Mouse (Mus musculus): ENCODE measurements around the gene 3110009E18Rik. TPM values are rescaled to one million over a fixed set of nuclear protein-coding genes. Genes with fewer than 3 reads are reported as not detected.

Gene 3110009E18Rik
- polyA plus RNA-seq, 1 experiment from 2014 or later = 12.7 TPM

DNA sequence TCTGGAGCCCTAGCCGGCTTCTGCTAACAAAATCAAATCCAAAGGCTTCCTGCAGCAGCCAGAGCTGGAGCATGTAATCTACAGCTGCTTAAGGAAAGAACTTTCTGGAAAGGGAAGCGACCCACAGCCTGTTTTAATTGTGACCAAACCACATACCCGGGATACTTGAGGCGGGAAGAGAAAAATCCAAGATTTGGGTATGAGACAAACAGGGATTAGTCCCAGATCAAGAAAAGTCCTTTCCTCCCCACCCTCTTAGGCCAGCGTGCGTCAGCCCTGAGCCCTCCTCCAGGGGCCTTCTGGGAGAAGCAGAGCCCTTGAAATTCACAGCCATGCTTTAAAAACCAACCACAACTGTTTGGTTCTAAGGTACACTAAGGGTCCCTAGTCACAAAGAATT is 111.2 kb downstream of the 3110009E18Rik start:
- Histone ChIP-seq H3K4me3 (replicated peaks) (no peak overlapping the region), H3K9ac (0 out of 2 replicates have a peak overlapping the region, but pooled peaks have one; percentile 49), H3K9me3 (replicated peaks) (no peaks in the 10 kb centered on the region), H3K27ac (peak overlapping the region; percentile 71), H3K27me3 (no peaks in the 10 kb centered on the region), H3K4me1 (replicated peaks) (peaks cover 28% of the 10 kb centered on the region), H3K36me3 (peaks cover 89% of the 10 kb centered on the region), H3K4me2 (no peak overlapping the region)
- DNase-seq (no peak), ATAC-seq (ENCODE audit: low read depth) (no peak)
- 80% methylated on average over 6 of the region's 6 CpGs for WGBS (ENCODE audit: insufficient replicate concordance)

DNA sequence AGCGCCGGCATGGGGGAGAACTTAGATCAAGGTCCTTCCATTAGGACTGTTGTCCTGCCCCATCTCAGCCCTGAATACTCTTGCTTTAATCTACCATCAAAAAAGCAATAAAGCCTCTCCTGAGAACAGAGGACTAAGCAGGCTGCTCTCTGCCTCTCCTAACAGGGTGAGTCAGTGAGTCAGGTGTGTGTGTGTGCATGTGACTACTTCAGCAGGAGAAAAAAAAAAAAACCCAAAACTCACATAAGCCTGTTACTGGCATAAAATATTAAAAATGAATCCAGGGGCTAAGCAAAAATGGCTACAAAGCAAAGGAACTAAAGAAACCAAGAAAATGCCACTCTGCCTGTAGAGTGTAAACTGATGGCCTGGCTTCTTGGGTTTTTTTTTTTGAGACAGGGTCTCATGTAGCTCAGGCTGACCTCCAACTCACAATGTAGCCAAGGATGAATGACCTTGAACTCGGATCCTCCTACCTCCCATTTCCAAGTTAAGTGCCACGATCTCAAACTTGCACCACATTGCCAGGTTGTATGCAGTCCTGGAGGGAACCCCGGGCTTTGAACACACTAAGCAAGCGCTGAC is 114.7 kb downstream of the 3110009E18Rik start:
- ATAC-seq (ENCODE audit: low read depth) = no peak
- 91% methylated on average over 6 of the region's 6 CpGs for WGBS (ENCODE audit: insufficient replicate concordance)
- Histone ChIP-seq H3K27ac (no peak overlapping the region), H3K4me2 (no peak overlapping the region), H3K4me1 (replicated peaks) (peaks cover 21% of the 10 kb centered on the region), H3K27me3 (no peaks in the 10 kb centered on the region), H3K4me3 (replicated peaks) (no peak overlapping the region), H3K36me3 (peaks cover 90% of the 10 kb centered on the region), H3K9me3 (replicated peaks) (no peaks in the 10 kb centered on the region), H3K9ac (no peak overlapping the region)
- no peak for DNase-seq

DNA sequence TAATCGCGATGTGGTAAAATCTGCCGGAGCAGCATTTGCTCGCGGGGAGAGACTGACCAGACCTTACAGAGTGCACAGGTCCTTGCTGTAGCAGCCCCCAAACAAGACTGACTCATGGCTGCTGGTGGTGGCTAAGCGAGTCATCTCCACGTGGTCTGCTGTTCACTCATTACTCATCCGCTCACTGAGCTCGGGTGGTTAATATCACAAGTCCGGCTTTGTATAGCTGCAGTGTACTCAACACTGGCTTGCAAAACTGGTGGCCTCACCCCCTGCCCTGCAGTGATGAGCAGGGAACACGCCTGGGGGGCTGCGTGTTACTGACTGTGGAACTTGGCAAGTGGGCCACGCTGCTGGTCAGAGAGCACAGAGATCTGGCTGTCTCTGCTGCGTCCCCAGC is 115.4 kb downstream of the 3110009E18Rik start:
- H3K9ac ChIP-seq = no peak overlapping the region
- no peaks in the 10 kb centered on the region for H3K9me3 ChIP-seq (replicated peaks)
- DNase-seq (no peak), ATAC-seq (ENCODE audit: low read depth) (no peak)
- H3K36me3 ChIP-seq = peaks cover 96% of the 10 kb centered on the region
- no peaks in the 10 kb centered on the region for H3K27me3 ChIP-seq
- no peak overlapping the region for H3K4me2 ChIP-seq
- WGBS (ENCODE audit: insufficient replicate concordance) = 86% methylated on average over 14 of the region's 14 CpGs
- peaks cover 14% of the 10 kb centered on the region for H3K4me1 ChIP-seq (replicated peaks)
- no peak overlapping the region for H3K4me3 ChIP-seq (replicated peaks)
- H3K27ac ChIP-seq = no peak overlapping the region

DNA sequence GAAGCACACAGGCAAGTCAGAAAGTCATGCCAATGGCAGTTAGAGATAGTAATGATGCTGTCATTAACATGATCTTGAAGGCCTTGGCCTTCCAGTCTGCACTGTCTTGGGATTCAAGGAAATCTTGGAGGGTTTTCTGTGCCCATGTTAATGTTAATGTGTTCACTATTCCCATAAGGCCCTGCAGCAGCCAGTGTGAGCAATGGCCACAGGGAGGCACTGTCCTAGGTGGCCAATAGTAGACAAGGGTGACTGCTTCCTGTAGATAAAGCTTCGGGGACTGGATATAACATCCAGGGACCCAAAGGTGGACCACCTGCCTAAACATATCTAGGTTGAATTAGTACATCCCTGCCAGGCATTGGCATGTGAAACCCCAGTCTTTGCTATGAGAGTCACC is 116.1 kb downstream of the 3110009E18Rik start:
- no peak overlapping the region for H3K9ac ChIP-seq
- 56% methylated on average over 1 of the region's 1 CpGs for WGBS (ENCODE audit: insufficient replicate concordance)
- DNase-seq (no peak), ATAC-seq (ENCODE audit: low read depth) (no peak)
- no peak overlapping the region for H3K4me3 ChIP-seq (replicated peaks)
- peaks cover 96% of the 10 kb centered on the region for H3K36me3 ChIP-seq
- peaks cover 8% of the 10 kb centered on the region for H3K4me1 ChIP-seq (replicated peaks)
- no peaks in the 10 kb centered on the region for H3K9me3 ChIP-seq (replicated peaks)
- no peak overlapping the region for H3K4me2 ChIP-seq
- H3K27ac ChIP-seq = no peak overlapping the region
- H3K27me3 ChIP-seq = no peaks in the 10 kb centered on the region

Other genes with a start within 250 kb of the 3110009E18Rik start
- 4.4 TPM in 2 replicates for gene Tmem177, start 208.0 kb upstream of the 3110009E18Rik start, polyA plus RNA-seq (2015; fragmentation: Nextera tagmentation; extraction: Ambion mirVana)
- gene Cfap221, start 124.0 kb upstream of the 3110009E18Rik start, polyA plus RNA-seq (2015; fragmentation: Nextera tagmentation; extraction: Ambion mirVana) = not detected in 2 replicates
- gene Sctr, start 114.3 kb upstream of the 3110009E18Rik start, polyA plus RNA-seq (2015; fragmentation: Nextera tagmentation; extraction: Ambion mirVana) = not detected in 2 replicates
- 46.4 and 52.5 TPM in 2 replicates for gene Tmem37, start 47.1 kb upstream of the 3110009E18Rik start, polyA plus RNA-seq (2015; fragmentation: Nextera tagmentation; extraction: Ambion mirVana)
- 581 and 610 TPM in 2 replicates for gene Dbi, start 109 bp upstream of the 3110009E18Rik start, polyA plus RNA-seq (2015; fragmentation: Nextera tagmentation; extraction: Ambion mirVana)
- 46.7 and 49.5 TPM in 2 replicates for gene Steap3, start 151.5 kb downstream of the 3110009E18Rik start, polyA plus RNA-seq (2015; fragmentation: Nextera tagmentation; extraction: Ambion mirVana)
- not detected in 2 replicates for gene C1ql2, start 219.4 kb downstream of the 3110009E18Rik start, polyA plus RNA-seq (2015; fragmentation: Nextera tagmentation; extraction: Ambion mirVana)

Measured in liver, embryonic 13.5 days (tissue).